Mouse (Mus musculus): ENCODE measurements around the gene Syne2. TPM values are rescaled to one million over a fixed set of nuclear protein-coding genes. Genes with fewer than 3 reads are reported as not detected.

Gene Syne2
- total and polyA plus RNA-seq, 3 experiments: 21.7 to 33.6 (median 33.1) TPM

GRCm38 (mm10) chr12:75879636-75880317 is 61.8 kb downstream of the Syne2 start:
- H3K4me3 ChIP-seq: no peak overlapping the region
- H3K27me3 ChIP-seq (ENCODE audit: control insufficient read depth, insufficient read depth, low read length): no peaks in the 10 kb centered on the region
- peaks cover 9% of the 10 kb centered on the region; the same call in 1 of the 2 replicates for H3K36me3 ChIP-seq (ENCODE audit: control insufficient read depth, insufficient read depth, low read length)
- WGBS: 43% methylated on average over 12 of the region's 12 CpGs
- intact Hi-C loops (cut with DNase I): no loop called here
- TF ChIP-seq CTCF (IDR thresholded peaks at IDR 0.05) (no peak), EP300 (IDR thresholded peaks at IDR 0.05; ENCODE audit: insufficient read depth, low read depth, low read length) (no peak), POLR2A (IDR thresholded peaks at IDR 0.05; ENCODE audit: insufficient read depth, low read depth, low read length) (no peak)
- no peaks in the 10 kb centered on the region for H3K79me2 ChIP-seq (replicated peaks; ENCODE audit: control insufficient read depth, insufficient read depth, low read length)
- H3K9ac ChIP-seq (ENCODE audit: low read depth, low read length): no peak overlapping the region
- DNase-seq: no peak
- no peak overlapping the region for H3K27ac ChIP-seq
- peaks cover 2% of the 10 kb centered on the region for H3K4me1 ChIP-seq (ENCODE audit: control insufficient read depth, insufficient read depth, low read length)

- no peaks in the 10 kb centered on the region for H3K27me3 ChIP-seq (ENCODE audit: control insufficient read depth, insufficient read depth, low read length)
- no peak overlapping the region for H3K9ac ChIP-seq (ENCODE audit: low read depth, low read length)
- TF ChIP-seq CTCF (IDR thresholded peaks at IDR 0.05) (no peak), EP300 (IDR thresholded peaks at IDR 0.05; ENCODE audit: insufficient read depth, low read depth, low read length) (no peak), POLR2A (IDR thresholded peaks at IDR 0.05; ENCODE audit: insufficient read depth, low read depth, low read length) (no peak)
- intact Hi-C loops (cut with DNase I): no loop called here
- peaks cover 2% of the 10 kb centered on the region for H3K4me1 ChIP-seq (ENCODE audit: control insufficient read depth, insufficient read depth, low read length)
- peak in 1 of 2 experiments; percentile 25 for DNase-seq
- WGBS: 39% methylated on average over 4 of the region's 4 CpGs
- peaks cover 9% of the 10 kb centered on the region; the same call in 1 of the 2 replicates for H3K36me3 ChIP-seq (ENCODE audit: control insufficient read depth, insufficient read depth, low read length)
- H3K4me3 ChIP-seq: no peak overlapping the region
- H3K79me2 ChIP-seq (replicated peaks; ENCODE audit: control insufficient read depth, insufficient read depth, low read length): no peaks in the 10 kb centered on the region
- no peak overlapping the region for H3K27ac ChIP-seq
These were observed 63.6 kb downstream of the Syne2 start for GRCm38 (mm10) chr12:75881554-75881953.

GRCm38 (mm10) chr12:75886161-75886560 is 68.2 kb downstream of the Syne2 start:
- H3K36me3 ChIP-seq (ENCODE audit: control insufficient read depth, insufficient read depth, low read length): peaks cover 3% of the 10 kb centered on the region; the same call in 1 of the 2 replicates
- WGBS: 82% methylated on average over 7 of the region's 7 CpGs
- no peak overlapping the region for H3K4me3 ChIP-seq

GRCm38 (mm10) chr12:75886946-75887345 is 69.0 kb downstream of the Syne2 start:
- intact Hi-C loops (cut with DNase I): no loop called here
- Histone ChIP-seq H3K27me3 (ENCODE audit: control insufficient read depth, insufficient read depth, low read length) (no peaks in the 10 kb centered on the region), H3K36me3 (ENCODE audit: control insufficient read depth, insufficient read depth, low read length) (peaks cover 1% of the 10 kb centered on the region; the same call in 1 of the 2 replicates), H3K4me3 (no peak overlapping the region), H3K27ac (no peak overlapping the region), H3K4me1 (ENCODE audit: control insufficient read depth, insufficient read depth, low read length) (no peaks in the 10 kb centered on the region), H3K79me2 (replicated peaks; ENCODE audit: control insufficient read depth, insufficient read depth, low read length) (no peaks in the 10 kb centered on the region), H3K9ac (ENCODE audit: low read depth, low read length) (no peak overlapping the region)
- DNase-seq: no peak
- no peak for TF ChIP-seq POLR2A (IDR thresholded peaks at IDR 0.05; ENCODE audit: insufficient read depth, low read depth, low read length)
- no peak for TF ChIP-seq EP300 (IDR thresholded peaks at IDR 0.05; ENCODE audit: insufficient read depth, low read depth, low read length)
- no peak for TF ChIP-seq CTCF (IDR thresholded peaks at IDR 0.05)
- WGBS: 94% methylated on average over 2 of the region's 2 CpGs

More at GRCm38 (mm10) chr12:75886161-75886560, 68.2 kb downstream of the Syne2 start:
- intact Hi-C loops (cut with DNase I): no loop called here
- H3K4me1 ChIP-seq (ENCODE audit: control insufficient read depth, insufficient read depth, low read length): no peaks in the 10 kb centered on the region
- no peaks in the 10 kb centered on the region for H3K27me3 ChIP-seq (ENCODE audit: control insufficient read depth, insufficient read depth, low read length)
- H3K79me2 ChIP-seq (replicated peaks; ENCODE audit: control insufficient read depth, insufficient read depth, low read length): no peaks in the 10 kb centered on the region
- DNase-seq: no peak
- no peak for TF ChIP-seq POLR2A (IDR thresholded peaks at IDR 0.05; ENCODE audit: insufficient read depth, low read depth, low read length)
- TF ChIP-seq CTCF (IDR thresholded peaks at IDR 0.05): no peak
- TF ChIP-seq EP300 (IDR thresholded peaks at IDR 0.05; ENCODE audit: insufficient read depth, low read depth, low read length): no peak
- H3K9ac ChIP-seq (ENCODE audit: low read depth, low read length): no peak overlapping the region
- H3K27ac ChIP-seq: no peak overlapping the region

- Histone ChIP-seq H3K27ac (no peak overlapping the region), H3K4me1 (ENCODE audit: control insufficient read depth, insufficient read depth, low read length) (no peaks in the 10 kb centered on the region), H3K9ac (ENCODE audit: low read depth, low read length) (no peak overlapping the region), H3K36me3 (ENCODE audit: control insufficient read depth, insufficient read depth, low read length) (no peaks in the 10 kb centered on the region), H3K79me2 (replicated peaks; ENCODE audit: control insufficient read depth, insufficient read depth, low read length) (no peaks in the 10 kb centered on the region), H3K4me3 (no peak overlapping the region), H3K27me3 (ENCODE audit: control insufficient read depth, insufficient read depth, low read length) (no peaks in the 10 kb centered on the region)
- TF ChIP-seq CTCF (IDR thresholded peaks at IDR 0.05) (no peak), POLR2A (IDR thresholded peaks at IDR 0.05; ENCODE audit: insufficient read depth, low read depth, low read length) (no peak), EP300 (IDR thresholded peaks at IDR 0.05; ENCODE audit: insufficient read depth, low read depth, low read length) (no peak)
- no peak for DNase-seq
- WGBS: 96% methylated on average over 12 of the region's 12 CpGs
- intact Hi-C loops (cut with DNase I): no loop called here
These were observed 70.8 kb downstream of the Syne2 start for GRCm38 (mm10) chr12:75888721-75889120.

- no peaks in the 10 kb centered on the region for H3K36me3 ChIP-seq (ENCODE audit: control insufficient read depth, insufficient read depth, low read length)
- no peak overlapping the region for H3K9ac ChIP-seq (ENCODE audit: low read depth, low read length)
- intact Hi-C loops (cut with DNase I): loop anchor here (5.0 kb wide), 1 partner anchor 74 kb away; the partner anchor contains the start of gene Syne2
- no peak overlapping the region for H3K4me3 ChIP-seq
- DNase-seq: no peak
- no peak overlapping the region for H3K27ac ChIP-seq
- no peaks in the 10 kb centered on the region for H3K27me3 ChIP-seq (ENCODE audit: control insufficient read depth, insufficient read depth, low read length)
- TF ChIP-seq POLR2A (IDR thresholded peaks at IDR 0.05; ENCODE audit: insufficient read depth, low read depth, low read length) (no peak), EP300 (IDR thresholded peaks at IDR 0.05; ENCODE audit: insufficient read depth, low read depth, low read length) (no peak), CTCF (IDR thresholded peaks at IDR 0.05) (no peak)
- no peaks in the 10 kb centered on the region for H3K79me2 ChIP-seq (replicated peaks; ENCODE audit: control insufficient read depth, insufficient read depth, low read length)
- no peaks in the 10 kb centered on the region for H3K4me1 ChIP-seq (ENCODE audit: control insufficient read depth, insufficient read depth, low read length)
- WGBS: 89% methylated on average over 5 of the region's 5 CpGs
These were observed 73.3 kb downstream of the Syne2 start for GRCm38 (mm10) chr12:75891206-75891605.

Measured in heart, adult 2 months (tissue).